Mouse (Mus musculus): ENCODE measurements at regions not wholly inside any gene's neighbourhood (a gene's known extent, or its start where the extent isn't known, plus 50 kb on each side); places are given as distances from the start of the nearest gene placed in this dataset.

DNA sequence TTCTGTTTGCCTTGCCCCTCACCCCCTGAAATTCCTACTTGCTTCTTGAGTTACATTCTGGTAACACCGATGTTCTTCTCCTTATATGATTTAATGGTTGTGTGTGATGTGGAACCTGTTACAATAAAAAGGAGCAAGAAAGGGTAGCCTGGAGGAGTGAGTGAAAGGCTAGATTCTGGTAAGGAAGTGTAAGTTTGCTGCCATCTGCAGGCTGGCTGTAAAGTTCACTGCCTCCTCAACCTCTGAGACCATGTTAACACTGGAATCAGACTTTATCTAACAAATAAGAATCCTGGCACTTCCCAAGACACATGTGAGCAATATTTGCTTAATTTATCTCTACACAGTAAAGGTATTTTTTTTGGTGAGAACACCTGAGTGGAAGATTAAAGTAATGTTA, 980.9 kb downstream of the Galc start:
- WGBS, result 73% methylated on average over 1 of the region's 1 CpGs
- ATAC-seq, result no peak
- no peaks in the 10 kb centered on the region for H3K27me3 ChIP-seq (replicated peaks; ENCODE audit: control insufficient read depth, insufficient read depth, low read length)
- H3K9me3 ChIP-seq (ENCODE audit: control insufficient read depth), result no peaks in the 10 kb centered on the region
- H3K4me3 ChIP-seq (ENCODE audit: low read depth, low read length), result no peak overlapping the region
- H3K9ac ChIP-seq (ENCODE audit: low read depth, low read length), result no peak overlapping the region
- no peaks in the 10 kb centered on the region for H3K36me3 ChIP-seq (ENCODE audit: control insufficient read depth, insufficient read depth)
- H3K27ac ChIP-seq (ENCODE audit: low read depth, low read length), result no peak overlapping the region
- H3K4me2 ChIP-seq (replicated peaks; ENCODE audit: low read depth), result no peak overlapping the region
- peak; percentile 48 for TF ChIP-seq CTCF (IDR thresholded peaks at IDR 0.05; ENCODE audit: low read depth)
- no peaks in the 10 kb centered on the region for H3K4me1 ChIP-seq (replicated peaks; ENCODE audit: control insufficient read depth, insufficient read depth, low read length)
